Mouse (Mus musculus) frontal cortex, postnatal 10 days (tissue): ENCODE measurements around the gene Pde4b.

ENCODE experiments used
- DNase-seq, 2 experiments: peaks; one replicate each; pipeline ENCODE4 v3.0.0; 2022; ENCODE audit warnings: low spot score in 2 of 2, mixed read lengths in 1 of 2

The Pde4b gene

DNA sequence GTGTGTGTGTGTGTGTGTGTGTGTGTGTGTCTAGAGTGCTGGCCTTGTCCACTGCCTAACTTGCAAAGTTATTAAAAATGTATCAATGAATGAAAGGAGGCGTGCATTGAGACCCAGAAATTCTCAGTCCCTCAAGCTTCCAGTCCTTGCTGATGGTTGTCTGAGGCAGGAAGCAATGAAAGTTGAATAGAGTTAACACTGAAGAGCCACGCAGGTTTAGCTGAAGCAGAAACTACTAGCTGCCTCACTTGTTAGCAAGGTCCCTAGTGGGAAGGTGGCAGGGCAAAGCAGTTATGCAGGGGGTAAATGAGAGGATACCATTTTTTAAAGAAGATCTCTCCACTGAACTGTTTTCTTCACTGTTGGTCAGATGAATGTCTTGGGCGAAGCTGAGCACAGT, 485.2 kb downstream of the Pde4b start:
- no peak for DNase-seq

DNA sequence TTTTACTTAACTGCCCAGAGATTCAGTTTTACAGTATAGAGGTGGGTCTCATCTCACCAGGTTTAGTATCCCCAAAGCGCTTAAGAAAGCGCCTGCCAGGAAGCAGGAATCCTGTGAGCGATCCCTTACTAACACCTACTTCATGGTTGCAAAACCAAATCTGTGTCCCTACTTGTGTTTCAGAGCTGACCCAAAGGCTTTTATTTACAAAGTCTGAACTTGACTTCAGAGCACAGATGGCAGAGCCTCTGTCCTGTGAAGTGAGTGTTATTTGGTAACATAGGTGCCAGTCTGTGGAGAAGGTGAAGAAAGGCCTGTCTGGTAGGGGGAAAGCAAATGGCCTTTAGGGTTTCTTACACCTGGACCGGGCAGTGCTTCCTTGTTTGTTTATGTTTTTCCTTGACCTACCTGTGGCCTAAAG, 486.0 kb downstream of the Pde4b start:
- no peak for DNase-seq

DNA sequence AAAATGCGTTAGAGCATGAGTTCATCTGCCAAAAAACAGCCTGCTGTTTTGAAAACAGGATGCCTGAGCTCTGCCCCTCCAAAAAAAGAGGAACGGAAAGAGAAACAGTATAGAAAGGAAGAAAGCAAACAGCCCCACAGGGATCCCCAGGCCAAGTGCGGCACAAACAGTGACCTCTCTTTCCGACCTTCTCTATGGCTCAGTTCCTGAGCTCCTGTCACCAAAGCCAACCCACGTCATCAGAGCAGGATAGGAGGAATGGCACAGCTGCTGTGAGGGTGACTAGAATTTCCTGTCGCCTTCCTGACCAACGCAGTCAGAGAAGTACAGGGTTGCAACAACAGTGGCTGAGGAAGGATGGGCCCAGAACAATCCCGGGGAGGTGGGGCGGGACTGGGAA, 486.9 kb downstream of the Pde4b start:
- no peak for DNase-seq

DNA sequence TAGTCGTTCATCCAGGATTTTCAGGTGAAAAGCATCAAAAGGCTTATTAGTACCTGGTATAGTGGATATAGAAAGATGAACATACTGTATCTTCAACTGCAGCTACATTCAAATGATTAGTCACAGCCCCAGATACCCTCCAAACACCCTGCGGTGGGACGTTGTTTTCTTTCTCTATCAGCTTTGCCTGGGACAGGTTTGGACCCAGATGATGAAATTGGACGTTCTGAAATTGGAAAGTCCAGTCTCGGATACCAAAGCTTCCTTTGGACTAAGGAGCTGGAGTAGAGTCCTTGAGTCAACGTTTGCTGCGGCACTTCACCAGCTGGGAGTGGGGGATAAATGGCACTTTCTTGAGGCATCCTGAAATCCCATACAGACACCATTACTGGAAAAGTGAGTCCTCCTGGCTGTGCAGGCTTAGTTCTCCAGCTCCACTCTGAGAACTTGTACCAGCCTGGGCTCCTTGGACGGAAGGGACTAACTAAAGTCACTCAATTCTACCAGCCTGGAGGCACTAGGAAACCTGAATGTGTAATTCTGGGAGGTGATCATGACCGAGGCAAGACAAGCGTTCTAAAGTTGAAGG, 487.4 kb downstream of the Pde4b start:
- no peak for DNase-seq

DNA sequence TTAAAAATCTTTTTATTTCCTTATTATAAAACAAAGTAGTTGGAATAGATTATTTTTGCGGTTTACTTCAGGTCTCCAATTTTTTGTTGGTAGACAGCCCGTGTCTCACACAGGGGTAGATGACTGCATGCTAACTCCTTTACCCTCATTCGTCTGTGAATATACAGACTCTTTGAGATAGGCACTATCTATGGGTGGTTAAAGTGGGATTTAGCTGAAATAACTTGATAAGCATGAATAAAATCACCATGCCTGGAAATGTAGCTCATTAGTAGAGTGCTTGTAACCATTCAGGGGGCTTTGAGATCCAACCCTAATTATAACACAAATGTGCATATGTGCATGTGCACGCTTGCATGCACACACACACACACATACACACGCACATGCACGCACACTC, 488.8 kb downstream of the Pde4b start:
- DNase-seq = no peak

DNA sequence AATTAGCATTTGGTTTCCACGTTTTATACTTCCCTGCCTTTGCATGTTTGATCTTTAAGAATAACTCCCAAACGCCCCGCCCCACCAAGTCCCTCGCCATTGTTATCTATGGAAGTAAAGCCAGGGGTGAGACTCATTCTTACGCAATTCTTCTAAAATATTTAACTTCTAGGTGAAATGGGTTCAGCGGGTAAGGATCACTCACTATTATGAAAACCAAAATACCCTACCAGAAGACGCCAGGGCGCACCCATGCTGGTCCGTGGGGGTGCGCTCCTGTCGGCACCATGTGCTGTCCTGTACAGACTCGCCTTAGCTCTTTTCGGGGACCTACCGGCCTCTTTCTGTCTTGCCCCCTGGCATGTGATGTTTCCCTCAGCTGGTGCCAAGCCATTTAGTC, 490.3 kb downstream of the Pde4b start:
- DNase-seq = no peak

DNA sequence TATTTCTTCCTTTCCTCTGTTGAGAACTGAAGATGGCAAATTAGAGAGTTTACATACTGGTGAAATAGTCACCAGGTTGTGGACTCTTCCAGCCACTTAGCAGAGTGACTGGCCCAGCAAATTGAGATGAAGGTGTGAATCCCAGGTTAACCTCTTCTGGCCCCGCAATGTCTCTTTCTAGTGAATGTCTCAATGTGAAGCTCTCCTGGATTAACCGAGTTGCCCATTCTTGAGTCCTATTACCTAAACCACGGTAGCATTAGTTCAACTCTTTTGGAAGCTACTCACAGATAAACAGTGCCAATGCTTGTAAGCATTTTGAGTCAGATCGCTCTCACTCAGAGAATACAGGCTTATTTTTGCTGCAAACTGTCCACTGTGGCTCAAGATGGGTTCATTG, 491.7 kb downstream of the Pde4b start:
- no peak for DNase-seq

DNA sequence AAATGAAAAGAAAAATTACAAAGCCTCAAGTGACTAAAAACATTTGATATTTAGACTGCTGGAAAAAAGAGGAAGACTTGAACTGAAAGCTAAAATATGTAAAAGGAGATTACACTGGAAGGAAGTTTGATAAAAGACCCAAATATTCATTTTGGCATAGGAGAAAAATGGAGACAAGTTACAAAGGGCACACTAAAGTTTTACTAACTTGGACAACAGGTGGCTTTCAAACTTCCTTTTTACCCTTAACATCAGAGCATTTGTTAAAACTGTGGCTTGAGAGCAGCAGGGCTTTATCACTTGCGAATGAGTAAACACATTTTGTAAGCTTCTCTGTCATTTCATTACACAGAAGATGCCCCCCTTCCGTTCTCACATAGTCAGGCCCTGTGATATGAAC, 492.4 kb downstream of the Pde4b start:
- no peak for DNase-seq

DNA sequence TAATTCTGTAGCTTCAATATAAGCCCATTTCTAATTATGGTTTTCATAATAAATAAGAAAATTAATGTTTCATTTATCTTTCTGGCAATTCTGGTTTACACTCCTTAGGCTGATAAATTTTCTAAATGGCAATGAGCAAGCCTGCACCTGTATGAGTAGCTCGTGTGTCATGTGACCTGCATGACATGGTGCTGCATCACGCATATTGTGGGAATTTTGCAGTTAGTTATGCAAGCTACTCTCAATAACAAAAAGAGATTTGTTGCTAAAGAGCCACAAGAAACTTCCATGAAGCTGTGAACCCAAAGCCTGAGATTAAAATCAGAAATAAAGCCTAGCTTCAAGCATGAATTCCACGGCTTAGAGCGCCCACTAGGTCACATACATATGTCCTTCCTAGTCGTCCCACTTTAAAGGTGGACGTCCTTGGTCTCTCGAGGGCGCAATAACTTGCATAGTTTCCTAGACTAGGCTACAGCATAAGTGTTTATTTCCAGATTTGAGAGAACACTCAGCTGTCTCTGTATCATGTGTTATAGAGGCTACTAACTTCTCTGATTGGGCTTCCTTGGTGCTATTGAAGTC, 494.9 kb downstream of the Pde4b start:
- no peak for DNase-seq

DNA sequence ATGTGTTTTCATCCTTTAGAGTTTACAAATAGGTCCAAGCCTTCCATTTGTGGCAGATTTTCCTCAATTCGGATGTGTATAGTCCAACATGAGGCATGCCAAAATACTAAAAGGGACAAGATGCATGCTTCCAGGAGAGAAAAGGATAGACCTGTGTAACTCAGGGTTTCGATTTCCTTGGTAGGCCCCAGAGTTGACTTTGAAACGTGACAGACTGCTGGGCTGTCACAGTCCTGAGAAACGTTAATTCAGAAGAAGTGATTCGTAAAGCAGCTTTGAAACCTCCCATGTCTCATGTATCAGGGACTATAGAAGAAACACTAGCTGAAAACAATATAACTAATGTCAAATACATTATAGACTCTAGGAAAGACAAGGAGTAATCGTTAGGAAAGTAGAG, 495.6 kb downstream of the Pde4b start:
- DNase-seq = no peak

DNA sequence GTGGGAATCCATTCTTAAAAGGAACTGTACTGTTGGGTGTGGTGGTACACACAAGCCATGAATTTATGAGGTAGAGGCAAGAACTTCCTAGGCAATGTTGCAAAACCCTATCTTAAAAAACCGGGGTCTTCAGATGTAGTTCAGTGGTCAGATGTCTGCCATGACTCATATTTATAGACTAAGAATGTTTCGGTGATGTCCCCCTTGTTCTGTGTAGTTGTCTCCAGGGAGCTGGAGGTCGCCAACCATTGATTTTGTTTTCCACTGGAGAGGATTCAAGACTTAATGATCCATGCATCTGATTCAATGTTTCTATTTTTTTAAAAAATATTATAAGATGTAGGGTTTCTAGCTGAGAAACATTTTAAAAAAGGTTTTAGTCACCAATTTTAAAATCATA, 496.1 kb downstream of the Pde4b start:
- DNase-seq = no peak

DNA sequence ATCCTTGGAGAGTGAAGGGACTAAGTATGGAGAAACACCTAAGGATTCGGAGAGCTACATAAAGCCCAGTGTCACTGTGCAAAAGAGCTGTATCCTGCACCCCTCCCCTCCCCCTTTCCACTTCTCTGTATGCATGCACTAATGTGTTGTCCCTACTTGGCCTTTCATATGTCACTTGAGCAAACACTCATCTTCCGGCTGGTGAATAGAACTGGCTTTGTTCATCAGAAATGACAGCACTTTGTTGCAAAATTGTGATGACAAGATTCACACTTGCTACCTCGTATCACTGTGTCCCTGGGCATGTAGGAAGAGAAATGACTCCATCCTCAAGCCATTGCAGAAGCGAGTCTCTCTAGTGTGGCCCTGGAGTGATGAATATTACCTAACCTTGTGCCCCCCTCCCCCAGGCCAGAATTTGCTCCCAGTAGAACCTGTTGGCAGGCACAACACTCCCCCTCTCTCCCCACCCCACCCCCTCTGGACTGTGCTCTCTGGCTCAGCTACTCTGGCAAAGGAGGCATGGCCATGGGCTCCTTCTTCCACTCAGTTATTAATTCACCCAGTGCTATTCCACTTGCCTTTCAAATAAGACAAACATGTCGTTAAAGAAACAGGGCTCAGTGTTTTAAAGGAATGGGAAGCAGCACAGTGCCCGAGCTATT, 497.4 kb downstream of the Pde4b start:
- DNase-seq = no peak

DNA sequence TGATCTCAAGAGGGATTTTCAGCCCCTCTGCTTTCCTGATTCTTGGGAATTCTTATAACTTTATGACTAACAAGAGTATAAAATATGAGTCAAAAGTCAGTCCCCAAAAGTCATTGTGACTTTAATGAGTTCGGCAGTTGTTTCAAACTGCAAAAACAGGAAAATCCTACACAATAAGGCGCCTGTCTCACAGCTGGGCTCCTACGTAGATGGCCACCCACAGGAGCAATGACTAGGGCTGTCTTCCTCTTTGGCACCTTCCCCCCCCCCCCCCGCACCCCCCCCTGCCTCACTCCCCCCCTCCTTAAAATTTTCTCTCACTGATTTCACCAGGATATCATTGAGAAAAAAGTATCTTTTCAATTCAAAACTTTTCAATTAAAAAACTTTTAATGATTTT, 498.2 kb downstream of the Pde4b start:
- no peak for DNase-seq

DNA sequence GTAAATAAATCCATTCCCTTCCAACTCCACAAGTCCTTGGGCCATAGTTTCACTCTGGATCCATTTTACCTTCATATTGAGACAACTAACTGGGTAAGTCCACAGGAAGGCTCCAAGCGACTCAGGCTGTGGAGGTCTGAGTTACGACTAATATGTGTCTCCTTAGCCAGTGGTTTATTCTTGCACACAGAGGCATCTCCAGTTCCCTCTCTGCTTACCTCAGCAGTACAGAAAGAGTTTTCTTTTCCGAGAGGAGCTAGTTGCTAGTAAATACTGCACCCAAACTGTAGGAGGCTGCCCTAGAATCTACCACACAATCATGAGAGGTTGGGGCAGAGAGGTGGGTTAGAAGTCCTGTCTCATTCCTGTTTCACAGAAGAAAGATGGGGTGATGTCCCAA, 499.4 kb downstream of the Pde4b start:
- DNase-seq = no peak

DNA sequence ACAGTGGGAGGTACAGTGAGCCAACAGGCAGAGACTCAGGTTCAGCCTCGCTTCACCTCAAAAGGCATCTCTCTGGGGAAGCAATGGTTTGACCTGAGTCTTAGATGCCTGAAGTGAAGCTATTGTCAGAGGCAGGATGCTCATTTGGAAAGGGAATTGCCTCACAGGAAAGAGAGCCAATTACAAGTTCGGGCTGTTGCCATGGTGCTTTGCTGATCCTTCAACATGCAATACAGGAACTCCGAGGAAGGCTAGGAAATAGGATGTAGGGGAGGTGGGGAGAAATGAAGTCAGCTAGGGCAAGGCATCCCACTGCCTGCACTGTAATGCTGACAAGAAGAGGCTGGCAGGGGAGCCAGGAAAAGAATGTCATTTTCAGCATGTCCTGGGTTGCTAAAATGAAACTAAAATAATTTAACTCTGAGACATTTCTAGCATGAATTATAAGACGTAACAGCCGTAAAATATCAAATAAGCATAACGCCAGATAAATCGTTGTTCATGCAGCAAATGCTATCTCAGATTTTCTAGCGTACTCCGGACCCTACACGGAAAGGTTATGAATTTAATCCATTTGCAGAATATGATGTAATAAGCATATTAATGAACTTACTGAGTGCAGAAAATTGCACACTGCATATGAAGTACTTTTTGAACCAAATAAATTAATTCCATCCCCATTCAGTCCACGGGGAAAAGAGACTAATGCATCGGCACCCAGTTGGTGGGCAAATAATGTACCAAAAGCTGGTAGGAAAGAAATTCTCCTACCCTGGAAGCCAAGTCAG, 501.5 kb downstream of the Pde4b start:
- peak; percentile 51 to 62 for DNase-seq

DNA sequence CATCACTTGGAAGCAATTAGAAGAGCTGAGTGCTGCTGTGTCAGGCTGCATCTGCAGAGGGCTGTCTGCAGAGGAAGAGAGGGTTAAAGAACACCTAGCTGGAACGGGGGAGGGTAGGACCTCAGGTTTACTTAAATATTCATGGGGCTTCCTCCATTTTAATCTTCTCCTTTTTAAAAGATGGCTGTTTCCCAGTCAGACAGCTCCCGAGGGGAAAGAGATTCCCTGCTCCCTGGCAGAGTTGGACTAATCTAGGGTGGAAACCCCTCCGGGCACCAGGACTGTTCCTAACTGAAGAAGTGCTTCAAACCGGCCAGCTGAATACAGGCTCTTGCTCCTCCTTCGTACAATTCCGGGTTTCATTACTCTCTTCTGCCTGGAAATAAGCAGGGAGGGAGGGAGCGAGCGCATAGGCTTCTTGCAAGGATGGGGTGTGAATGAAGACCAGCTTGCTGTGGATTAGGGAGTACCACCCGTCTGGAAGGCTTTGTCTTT, 502.2 kb downstream of the Pde4b start:
- peak; percentile 54 to 58 for DNase-seq

DNA sequence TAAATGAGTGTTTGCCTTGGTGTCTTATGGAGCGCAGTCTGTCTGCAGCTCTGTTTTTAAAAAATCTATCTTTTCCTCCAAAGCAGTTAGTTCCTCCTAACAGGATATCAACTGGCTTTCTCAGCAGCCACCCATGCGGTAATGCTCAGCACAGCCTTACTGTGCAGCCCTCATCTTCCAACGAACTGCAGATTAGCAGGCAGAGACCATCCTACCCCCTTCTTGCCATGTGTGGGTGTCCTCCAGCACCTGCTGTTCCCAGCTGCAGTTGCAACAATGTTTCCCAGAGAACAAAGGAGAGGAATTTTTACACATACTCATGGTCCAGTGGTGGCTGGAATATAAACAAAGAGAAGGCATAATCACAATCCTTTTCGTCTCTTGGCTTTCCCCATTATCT, 504.5 kb downstream of the Pde4b start:
- DNase-seq = no peak

DNA sequence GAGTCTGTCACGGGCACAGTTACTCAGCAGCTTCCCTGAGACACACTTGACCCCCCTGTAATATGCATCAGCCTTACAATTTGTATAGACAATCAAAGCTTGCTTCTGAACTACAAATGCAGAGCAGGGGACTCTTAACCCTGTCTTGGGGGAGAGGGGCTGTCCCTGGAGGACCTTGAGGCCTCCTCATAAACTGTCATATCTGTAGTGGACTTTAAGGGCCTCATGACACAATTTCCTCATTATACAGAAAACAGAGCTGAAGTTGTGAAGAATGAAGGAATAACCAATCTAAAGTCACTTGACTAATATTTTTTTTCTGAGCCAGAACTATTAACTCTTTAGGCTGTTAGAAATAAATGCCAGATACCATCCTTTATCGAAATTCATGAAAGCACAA, 505.2 kb downstream of the Pde4b start:
- DNase-seq = no peak

DNA sequence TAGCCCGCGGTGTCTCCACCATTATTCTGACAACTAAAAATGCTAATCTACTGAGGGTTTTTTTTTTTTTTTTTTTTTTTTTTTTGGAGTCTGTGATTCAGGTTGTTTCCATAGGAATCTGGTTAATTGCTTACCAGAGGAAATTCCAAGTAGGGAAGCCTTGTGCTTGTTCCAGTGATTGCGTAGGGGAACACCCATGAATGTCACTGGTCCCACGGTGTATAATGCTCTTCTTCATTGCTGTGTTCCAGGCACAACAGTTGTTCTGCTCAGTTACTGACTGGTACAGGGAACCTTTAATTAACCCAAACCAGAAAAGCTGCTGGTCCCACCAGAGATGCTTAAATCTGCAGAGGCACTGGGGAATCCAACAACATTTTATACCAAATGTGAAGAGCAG, 506.3 kb downstream of the Pde4b start:
- DNase-seq = no peak

DNA sequence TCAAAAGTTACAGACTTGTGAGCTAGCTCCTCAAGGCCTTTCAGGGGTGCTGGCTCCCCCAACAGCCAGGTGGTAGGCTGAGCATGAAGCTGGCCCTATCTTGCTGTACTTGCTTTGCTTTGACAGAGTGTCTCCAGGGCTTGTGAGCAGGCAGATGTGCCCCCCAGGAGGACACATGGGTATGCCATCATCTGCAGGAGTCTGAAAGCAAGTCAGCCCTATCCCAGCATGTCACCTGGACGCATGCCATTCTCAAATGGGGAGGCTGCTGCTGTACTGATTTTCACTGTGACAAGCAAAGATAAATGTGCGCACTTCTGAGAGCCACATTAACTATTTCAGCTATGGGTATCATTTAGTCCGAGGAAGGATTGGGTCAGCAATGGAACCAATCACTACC, 507.2 kb downstream of the Pde4b start:
- no peak for DNase-seq

DNA sequence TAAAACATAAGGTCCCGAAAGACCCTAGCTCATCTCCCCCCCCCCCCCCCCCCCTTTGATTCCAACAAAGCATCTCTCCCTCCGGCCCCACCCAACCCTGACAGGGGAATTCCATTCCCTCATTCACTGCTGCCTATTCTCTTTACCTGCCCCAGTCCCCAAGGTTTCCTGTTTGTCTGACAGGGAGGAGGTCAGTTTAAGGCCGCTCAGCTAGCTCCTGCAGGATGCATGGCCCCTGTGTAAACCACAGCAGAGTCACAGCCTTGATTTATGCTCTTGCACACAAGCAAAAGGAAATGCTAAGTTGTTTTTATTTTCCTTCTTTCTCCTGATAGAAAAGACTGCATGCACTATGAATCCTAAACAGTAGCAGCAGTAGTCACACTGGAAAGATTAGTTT, 516.6 kb downstream of the Pde4b start:
- DNase-seq = no peak

DNA sequence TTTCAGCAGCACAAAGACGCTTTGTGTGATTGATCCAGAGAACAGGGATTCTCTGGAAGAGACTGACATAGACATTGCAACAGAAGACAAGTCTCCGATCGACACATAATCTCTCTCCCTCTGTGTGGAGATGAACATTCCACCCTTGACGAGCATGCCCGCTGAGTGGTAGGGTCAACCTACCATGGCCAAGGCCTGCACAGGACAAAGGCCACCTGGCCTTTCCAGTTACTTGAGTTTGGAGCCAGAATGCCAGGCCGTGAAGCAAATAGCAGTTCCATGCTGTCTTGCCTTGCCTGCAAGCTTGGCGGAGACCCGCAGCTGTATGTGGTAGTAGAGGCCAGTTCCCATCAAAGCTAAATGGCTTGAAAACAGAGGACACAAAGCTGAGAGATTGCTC, 517.9 kb downstream of the Pde4b start:
- no peak for DNase-seq
